Mouse (Mus musculus): ENCODE measurements at regions not wholly inside any gene's neighbourhood (a gene's known extent, or its start where the extent isn't known, plus 50 kb on each side); places are given as distances from the start of the nearest gene placed in this dataset.
"Not testable (repeated sequence)": the region's sequence is repeated elsewhere in the genome, so short reads cannot be mapped to it uniquely, and the experiment has no call there.

GRCm38 (mm10) chr2:17854088-17854487 lies 122.8 kb upstream of the Nebl start:
- no peak for ATAC-seq (replicated peaks; ENCODE audit: insufficient number of reproducible peaks, low FRiP score, low TSS enrichment, poor library complexity, severe bottlenecking)

GRCm38 (mm10) chr2:17853500-17854011 lies 122.3 kb upstream of the Nebl start:
- ATAC-seq (replicated peaks; ENCODE audit: insufficient number of reproducible peaks, low FRiP score, low TSS enrichment, poor library complexity, severe bottlenecking): no peak

GRCm38 (mm10) chr2:17852740-17853499 lies 121.7 kb upstream of the Nebl start:
- no peak for ATAC-seq (replicated peaks; ENCODE audit: insufficient number of reproducible peaks, low FRiP score, low TSS enrichment, poor library complexity, severe bottlenecking)

GRCm38 (mm10) chr2:17850741-17851140 lies 119.5 kb upstream of the Nebl start:
- no peak for ATAC-seq (replicated peaks; ENCODE audit: insufficient number of reproducible peaks, low FRiP score, low TSS enrichment, poor library complexity, severe bottlenecking)

GRCm38 (mm10) chr2:17849267-17849666 lies 118.0 kb upstream of the Nebl start:
- ATAC-seq (replicated peaks; ENCODE audit: insufficient number of reproducible peaks, low FRiP score, low TSS enrichment, poor library complexity, severe bottlenecking): no peak

GRCm38 (mm10) chr2:17845447-17846092 lies 114.3 kb upstream of the Nebl start:
- ATAC-seq (replicated peaks; ENCODE audit: insufficient number of reproducible peaks, low FRiP score, low TSS enrichment, poor library complexity, severe bottlenecking): not testable (repeated sequence)

- ATAC-seq (replicated peaks; ENCODE audit: insufficient number of reproducible peaks, low FRiP score, low TSS enrichment, poor library complexity, severe bottlenecking): no peak
Measured at GRCm38 (mm10) chr2:17844662-17845446, 113.6 kb upstream of the Nebl start.

- no peak for ATAC-seq (replicated peaks; ENCODE audit: insufficient number of reproducible peaks, low FRiP score, low TSS enrichment, poor library complexity, severe bottlenecking)
Measured at GRCm38 (mm10) chr2:17841963-17842362, 110.7 kb upstream of the Nebl start.

GRCm38 (mm10) chr2:17841546-17841945 lies 110.3 kb upstream of the Nebl start:
- ATAC-seq (replicated peaks; ENCODE audit: insufficient number of reproducible peaks, low FRiP score, low TSS enrichment, poor library complexity, severe bottlenecking): no peak

GRCm38 (mm10) chr2:17840941-17841498 lies 109.8 kb upstream of the Nebl start:
- ATAC-seq (replicated peaks; ENCODE audit: insufficient number of reproducible peaks, low FRiP score, low TSS enrichment, poor library complexity, severe bottlenecking): no peak

GRCm38 (mm10) chr2:17839649-17840048 lies 108.4 kb upstream of the Nebl start:
- no peak for ATAC-seq (replicated peaks; ENCODE audit: insufficient number of reproducible peaks, low FRiP score, low TSS enrichment, poor library complexity, severe bottlenecking)

- ATAC-seq (replicated peaks; ENCODE audit: insufficient number of reproducible peaks, low FRiP score, low TSS enrichment, poor library complexity, severe bottlenecking): no peak
Measured at GRCm38 (mm10) chr2:17838859-17839581, 107.8 kb upstream of the Nebl start.

- no peak for ATAC-seq (replicated peaks; ENCODE audit: insufficient number of reproducible peaks, low FRiP score, low TSS enrichment, poor library complexity, severe bottlenecking)
Measured at GRCm38 (mm10) chr2:17838381-17838680, 107.1 kb upstream of the Nebl start.

- no peak for ATAC-seq (replicated peaks; ENCODE audit: insufficient number of reproducible peaks, low FRiP score, low TSS enrichment, poor library complexity, severe bottlenecking)
Measured at GRCm38 (mm10) chr2:17837541-17838380, 106.5 kb upstream of the Nebl start.

- no peak for ATAC-seq (replicated peaks; ENCODE audit: insufficient number of reproducible peaks, low FRiP score, low TSS enrichment, poor library complexity, severe bottlenecking)
Measured at GRCm38 (mm10) chr2:17832726-17833125, 101.5 kb upstream of the Nebl start.

- no peak for ATAC-seq (replicated peaks; ENCODE audit: insufficient number of reproducible peaks, low FRiP score, low TSS enrichment, poor library complexity, severe bottlenecking)
Measured at GRCm38 (mm10) chr2:17830216-17830615, 99.0 kb upstream of the Nebl start.

GRCm38 (mm10) chr2:17825271-17825670 lies 94.0 kb upstream of the Nebl start:
- no peak for ATAC-seq (replicated peaks; ENCODE audit: insufficient number of reproducible peaks, low FRiP score, low TSS enrichment, poor library complexity, severe bottlenecking)

GRCm38 (mm10) chr2:17824176-17824575 lies 92.9 kb upstream of the Nebl start:
- ATAC-seq (replicated peaks; ENCODE audit: insufficient number of reproducible peaks, low FRiP score, low TSS enrichment, poor library complexity, severe bottlenecking): no peak

Data from monocyte, adult 5-6 weeks (primary cell).